Mouse (Mus musculus) thymus, postnatal 36 days (tissue): ENCODE measurements at regions not wholly inside any gene's neighbourhood (a gene's known extent, or its start where the extent isn't known, plus 50 kb on each side); places are given as distances from the start of the nearest gene placed in this dataset.
A peak's percentile ranks its signal among the peaks of the same experiment; 100 is the strongest.

Experiments used
- DNase-seq, 2 experiments: peaks; one replicate each; pipeline ENCODE4 v3.0.0; 2022; ENCODE audit warnings: mixed read lengths in 2 of 2

- no peak for DNase-seq
These were observed 51.3 kb upstream of the Ier5l start for GRCm38 (mm10) chr2:30525295-30525694.

GRCm38 (mm10) chr2:30525831-30526230, 51.8 kb upstream of the Ier5l start:
- no peak for DNase-seq

GRCm38 (mm10) chr2:30527495-30527894, 53.5 kb upstream of the Ier5l start:
- DNase-seq, result peak in 1 of 2 experiments; percentile 27

- DNase-seq, result no peak
These were observed 58.9 kb upstream of the Ier5l start for GRCm38 (mm10) chr2:30532948-30533347.

GRCm38 (mm10) chr2:30533367-30533766, 59.3 kb upstream of the Ier5l start:
- DNase-seq, result no peak

GRCm38 (mm10) chr2:30534485-30534884, 60.4 kb upstream of the Cstad start:
- DNase-seq, result no peak

GRCm38 (mm10) chr2:30539305-30539704, 55.5 kb upstream of the Cstad start:
- DNase-seq, result no peak

- DNase-seq, result no peak
These were observed 53.3 kb upstream of the Cstad start for GRCm38 (mm10) chr2:30541541-30541940.

GRCm38 (mm10) chr2:30544782-30545435, 49.9 kb upstream of the Cstad start:
- DNase-seq, result peak; percentile 55 to 71
